8 mouse cellular contexts compared by ENCODE assay signal in the genomic region with DNA sequence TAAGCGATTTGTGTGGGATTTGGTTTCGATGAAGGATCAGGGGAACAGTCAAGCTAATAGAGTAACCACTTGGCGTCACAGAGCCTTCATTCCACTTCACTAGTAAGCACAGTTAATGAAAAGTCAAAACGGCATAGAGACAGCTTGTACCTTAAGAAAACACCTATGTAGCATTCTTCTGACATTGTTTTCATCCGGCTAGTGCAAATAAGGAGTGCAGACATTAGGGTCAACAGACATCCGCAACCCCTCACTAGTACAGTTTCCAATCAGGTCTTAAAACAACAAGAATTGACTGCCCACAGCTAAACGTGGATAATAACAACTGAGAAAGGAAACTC. TPM values are rescaled to one million over a fixed set of nuclear protein-coding genes. Genes with fewer than 3 reads are reported as not detected.
DNase-seq lines count a peak whose midpoint lies in the region; ATAC-seq and TF ChIP-seq lines count a peak whose summit lies in the region.

No protein-coding gene starts in this region.

- peak overlapping the region; percentile 91 for H3K4me2 ChIP-seq in forebrain, embryonic 12.5 days
- H3K4me2 ChIP-seq in liver, embryonic 14.5 days (ENCODE audit: low read depth): peak overlapping the region; percentile 96

- TF ChIP-seq EP300 in liver, embryonic 14.5 days (IDR thresholded peaks at IDR 0.05; ENCODE audit: low read depth): no peak

- H3K9ac ChIP-seq in forebrain, embryonic 12.5 days: peak overlapping the region; percentile 97
- peak overlapping the region; percentile 94 for H3K9ac ChIP-seq in liver, embryonic 14.5 days (replicated peaks)

- H3K4me1 ChIP-seq in forebrain, embryonic 12.5 days: peaks cover 26% of the 10 kb centered on the region
- H3K4me1 ChIP-seq in liver, embryonic 14.5 days (replicated peaks; ENCODE audit: control insufficient read depth in 2 of 2, insufficient read depth in 2 of 2, low read length in 1 of 2): peaks cover 34 to 48% of the 10 kb centered on the region in 2 experiments

- H3K27ac ChIP-seq in gastrocnemius, adult 2 months: peak overlapping the region; percentile 98
- no peak overlapping the region for H3K27ac ChIP-seq in forebrain, embryonic 12.5 days
- H3K27ac ChIP-seq in liver, embryonic 14.5 days: peak overlapping the region; percentile 95

- H3ac ChIP-seq in C2C12 (ENCODE audit: control insufficient read depth, insufficient read length, low read depth): peak overlapping the region; percentile 67

- no peaks in the 10 kb centered on the region for H3K27me3 ChIP-seq in C2C12 (ENCODE audit: control insufficient read depth, insufficient read depth, insufficient read length)
- H3K27me3 ChIP-seq in forebrain, embryonic 12.5 days: no peaks in the 10 kb centered on the region
- no peaks in the 10 kb centered on the region for H3K27me3 ChIP-seq in liver, embryonic 14.5 days (ENCODE audit: control insufficient read depth, insufficient read depth, low read length)

- peak overlapping the region; percentile 86 for H3K4me3 ChIP-seq in gastrocnemius, adult 2 months
- H3K4me3 ChIP-seq in C2C12 (ENCODE audit: insufficient read depth, poor library complexity, severe bottlenecking): peak overlapping the region; percentile 87
- peak overlapping the region; percentile 92 for H3K4me3 ChIP-seq in forebrain, embryonic 12.5 days (replicated peaks)
- H3K4me3 ChIP-seq in liver, embryonic 14.5 days (ENCODE audit: insufficient read depth in 1 of 2, low read depth in 2 of 2, low read length in 2 of 2): peak overlapping the region; percentile 84 to 100

- H3K36me3 ChIP-seq in C2C12 (ENCODE audit: control insufficient read depth, insufficient read depth): peaks cover 27% of the 10 kb centered on the region
- H3K36me3 ChIP-seq in forebrain, embryonic 12.5 days (replicated peaks): no peaks in the 10 kb centered on the region
- peaks cover 9% of the 10 kb centered on the region for H3K36me3 ChIP-seq in liver, embryonic 14.5 days (replicated peaks; ENCODE audit: control insufficient read depth, insufficient read depth, low read depth)

- WGBS in forebrain, embryonic 12.5 days: 20% methylated on average over 7 of the region's 7 CpGs
- WGBS in liver, embryonic 14.5 days (ENCODE audit: insufficient replicate concordance): 5% methylated on average over 7 of the region's 7 CpGs

- DNase-seq in gastrocnemius, adult 2 months: no peak
- no peak for DNase-seq in gastrocnemius, postnatal 10 days
- DNase-seq in liver, embryonic 14.5 days (ENCODE audit: low read depth in 3 of 3, low spot score in 3 of 3): no peak
- no peak for DNase-seq in spleen, adult 18-20 months
- DNase-seq in cerebellum, adult 11 months: no peak

- no peak for ATAC-seq in forebrain, embryonic 12.5 days (ENCODE audit: low FRiP score)
- ATAC-seq in liver, embryonic 14.5 days (ENCODE audit: insufficient read depth): no peak
- no peak for ATAC-seq in activated CD4-positive, CD25-positive, alpha-beta regulatory T cell, adult 4 months

- TF ChIP-seq CTCF in gastrocnemius, adult 2 months (IDR thresholded peaks at IDR 0.05): no peak
- no peak for TF ChIP-seq CTCF in C2C12 (IDR thresholded peaks at IDR 0.05; ENCODE audit: control insufficient read depth, insufficient read depth, insufficient read length)
- TF ChIP-seq CTCF in liver, embryonic 14.5 days (IDR thresholded peaks at IDR 0.05; ENCODE audit: low read depth): no peak

- no peaks in the 10 kb centered on the region for H3K9me3 ChIP-seq in forebrain, embryonic 12.5 days
- H3K9me3 ChIP-seq in liver, embryonic 14.5 days (ENCODE audit: control insufficient read depth, low read length): no peaks in the 10 kb centered on the region

- intact Hi-C loops in gastrocnemius, adult 2 months (cut with DNase I): loop anchor here (2.0 to 5.0 kb wide), 3 partner anchors 43 to 367 kb away; a partner anchor contains a TSS

- peaks cover 44% of the 10 kb centered on the region for H3K79me3 ChIP-seq in C2C12 (ENCODE audit: low read depth)

- H3K79me2 ChIP-seq in C2C12 (ENCODE audit: control insufficient read depth, insufficient read depth): peaks cover 61% of the 10 kb centered on the region

TF ChIP-seq in C2C12, 6 proteins besides CTCF, POLR2A, EP300 and RAD21:
- TF ChIP-seq USF1 (IDR thresholded peaks at IDR 0.05; ENCODE audit: low read depth) (no peak), CEBPB (IDR thresholded peaks at IDR 0.05; ENCODE audit: low read depth) (no peak), FOSL1 (IDR thresholded peaks at IDR 0.05; ENCODE audit: insufficient read depth, low read length, poor library complexity, severe bottlenecking) (no peak), MYOG (IDR thresholded peaks at IDR 0.05; ENCODE audit: control insufficient read depth, extremely low read depth, insufficient read length) (no peak), MYOD1 (IDR thresholded peaks at IDR 0.05; ENCODE audit: control insufficient read depth, insufficient read length, low read depth) (no peak)

RNA-seq across cellular contexts. Expression of a gene that starts 1.1 kb away (rescaled TPM):
- total RNA-seq in gastrocnemius, adult 2 months (2021): 10 to 100 TPM; 15.3 to 18.2 TPM
- 10 to 100 TPM; 21.5 to 23.2 TPM for total RNA-seq in gastrocnemius, postnatal 10 days (2021)
- polyA plus RNA-seq in C2C12 (2012; fragmentation: generic; extraction: Trizol): 13.0 TPM
- polyA plus RNA-seq in forebrain, embryonic 12.5 days (2016; fragmentation: Nextera tagmentation; extraction: Ambion mirVana): 54.1 and 54.3 TPM in 2 replicates
- polyA plus RNA-seq in liver, embryonic 14.5 days (2012; rRNA removed): 13.6 and 17.3 TPM in 2 replicates
- 25.3 and 28.1 TPM in 2 replicates for polyA plus RNA-seq in liver, embryonic 14.5 days (2014; fragmentation: Nextera tagmentation; extraction: Ambion mirVana)
- polyA plus RNA-seq in activated CD4-positive, CD25-positive, alpha-beta regulatory T cell, adult 4 months (2017; shearing (Covaris generic)): 10 to 100 TPM; 33.6 to 37.4 TPM

RNA-seq across cellular contexts. Expression of a gene that starts 42.6 kb away (rescaled TPM):
- 1 to 10 TPM; 3.4 to 5.0 TPM for total RNA-seq in gastrocnemius, adult 2 months (2021)
- 1 to 10 TPM; 3.2 to 4.5 TPM for total RNA-seq in gastrocnemius, postnatal 10 days (2021)
- polyA plus RNA-seq in C2C12 (2012; fragmentation: generic; extraction: Trizol): 1.8 TPM
- 7.3 and 8.3 TPM in 2 replicates for polyA plus RNA-seq in forebrain, embryonic 12.5 days (2016; fragmentation: Nextera tagmentation; extraction: Ambion mirVana)
- polyA plus RNA-seq in liver, embryonic 14.5 days (2012; rRNA removed): 2.3 and 2.6 TPM in 2 replicates
- 1.1 and 1.2 TPM in 2 replicates for polyA plus RNA-seq in liver, embryonic 14.5 days (2014; fragmentation: Nextera tagmentation; extraction: Ambion mirVana)
- polyA plus RNA-seq in activated CD4-positive, CD25-positive, alpha-beta regulatory T cell, adult 4 months (2017; shearing (Covaris generic)): 1 to 10 TPM; 3.0 to 3.7 TPM
